ENCODE assay signal across 21 mouse cellular contexts in genomic region chr4:120627728-120628127, GRCm38 (mm10). TPM values are rescaled to one million over a fixed set of nuclear protein-coding genes. Genes with fewer than 3 reads are reported as not detected.
"Had no signal": no experiment of that assay in that cellular context is flagged by ENCODE, and none has a peak within 500 bp of the region (broad histone marks: within the 10 kb centered on the region; RNA-seq: fewer than 3 reads in every experiment).

No protein-coding gene starts in this region.

- H3K9ac ChIP-seq: limb, embryonic 12.5 days; liver, embryonic 13.5 days; liver, postnatal 0 days; lung, embryonic 15.5 days; neural tube, embryonic 12.5 days; stomach, embryonic 15.5 days had no signal

- H3K4me1 ChIP-seq: limb, embryonic 12.5 days; lung, embryonic 15.5 days; neural tube, embryonic 12.5 days; stomach, embryonic 15.5 days had no signal

- H3K36me3 ChIP-seq: limb, embryonic 12.5 days; liver, embryonic 13.5 days; lung, embryonic 15.5 days; neural tube, embryonic 12.5 days; stomach, embryonic 15.5 days had no signal

- DNase-seq: kidney, adult 9 months; kidney, postnatal 36 days; liver; liver, embryonic 13.5 days; liver, postnatal 0 days; midbrain, embryonic 14.5 days; right cerebral cortex, postnatal 14 days; thymus, adult 2 months; thymus, postnatal 25 days had no signal

- H3K4me2 ChIP-seq: limb, embryonic 12.5 days; liver, embryonic 13.5 days; lung, embryonic 15.5 days; neural tube, embryonic 12.5 days; stomach, embryonic 15.5 days had no signal

- ATAC-seq: liver, postnatal 0 days had no signal

- H3K4me3 ChIP-seq: limb, embryonic 12.5 days; liver, embryonic 13.5 days; lung, embryonic 15.5 days; neural tube, embryonic 12.5 days; stomach, embryonic 15.5 days had no signal

- H3K27ac ChIP-seq: kidney, postnatal 0 days; limb, embryonic 12.5 days; liver, embryonic 13.5 days; lung, embryonic 15.5 days; neural tube, embryonic 12.5 days; stomach, embryonic 15.5 days had no signal

- H3K9me3 ChIP-seq: limb, embryonic 12.5 days; liver, embryonic 13.5 days; lung, embryonic 15.5 days; neural tube, embryonic 12.5 days; stomach, embryonic 15.5 days had no signal

- H3K27me3 ChIP-seq: limb, embryonic 12.5 days; liver, embryonic 13.5 days; lung, embryonic 15.5 days; neural tube, embryonic 12.5 days; stomach, embryonic 15.5 days had no signal

RNA-seq across cellular contexts. Expression of gene Cited4, which starts 38.6 kb away (rescaled TPM):
- total RNA-seq: neutrophil, adult 5-6 weeks had no signal

RNA-seq across cellular contexts. Expression of gene Gm8439, which starts 39.2 kb away (rescaled TPM):
- total RNA-seq: layer of hippocampus, adult 18-20 months; layer of hippocampus, postnatal 10 days; left cerebral cortex, postnatal 36 days; neutrophil, adult 5-6 weeks had no signal
- polyA plus RNA-seq: limb, embryonic 12.5 days; liver, embryonic 13.5 days; lung, embryonic 15.5 days; midbrain, embryonic 14.5 days; neural tube, embryonic 12.5 days; spleen, adult 2 months; stomach, embryonic 15.5 days; testis, adult 2 months; thymus, adult 2 months; urinary bladder, adult 2 months had no signal
